Mouse (Mus musculus) kidney, embryonic 14.5 days (tissue): ENCODE measurements at regions not wholly inside any gene's neighbourhood (a gene's known extent, or its start where the extent isn't known, plus 50 kb on each side); places are given as distances from the start of the nearest gene placed in this dataset.
A peak's percentile ranks its signal among the peaks of the same experiment; 100 is the strongest.

Source experiments
- ATAC-seq: fragments of 200-750 bp; cut with Nextera tagmentation; 2 replicates; pipeline ENCODE4 v1.8.0; 2017; ENCODE audit warnings: moderate number of reproducible peaks, mild to moderate bottlenecking, moderate TSS enrichment, moderate library complexity; ENCODE audit not compliant: low FRiP score, low TSS enrichment
- H3K27ac ChIP-seq: fragments of 300-500 bp; sonication (generic); 2 replicates; pipeline ENCODE4 v1.5.1; 2014; ENCODE audit warnings: low read depth, mild to moderate bottlenecking, low read length, moderate library complexity, mixed read lengths
- H3K27me3 ChIP-seq: fragments of 300-500 bp; sonication (generic); 2 replicates; pipeline ENCODE4 v1.6.1; 2014; ENCODE audit warnings: mild to moderate bottlenecking, low read length; ENCODE audit not compliant: control insufficient read depth, insufficient read depth
- H3K36me3 ChIP-seq: fragments of 300-500 bp; sonication (generic); 2 replicates; pipeline ENCODE4 v1.6.1; 2014; ENCODE audit warnings: low read length, mixed read lengths; ENCODE audit not compliant: control insufficient read depth, insufficient read depth
- H3K4me1 ChIP-seq: fragments of 300-500 bp; sonication (generic); 2 replicates; pipeline ENCODE4 v1.6.1; 2014; ENCODE audit warnings: low read length, mixed read lengths; ENCODE audit not compliant: control insufficient read depth, insufficient read depth
- H3K4me2 ChIP-seq: fragments of 300-500 bp; sonication (generic); replicated peaks from 2 replicates; pipeline ENCODE4 v1.6.1; 2014; ENCODE audit warnings: low read depth, mild to moderate bottlenecking, low read length
- H3K4me3 ChIP-seq: fragments of 300-500 bp; sonication (generic); 2 replicates; pipeline ENCODE4 v1.5.1; 2014; ENCODE audit warnings: mild to moderate bottlenecking, low read length
- H3K9ac ChIP-seq: fragments of 300-500 bp; sonication (generic); 2 replicates; pipeline ENCODE4 v1.6.1; 2014; ENCODE audit warnings: low read depth, mild to moderate bottlenecking, low read length, moderate library complexity
- H3K9me3 ChIP-seq: fragments of 300-500 bp; sonication (generic); 2 replicates; pipeline ENCODE4 v1.6.1; 2016; ENCODE audit warnings: low read length; ENCODE audit not compliant: control insufficient read depth
- WGBS: fragments of 180-500 bp; shearing (Covaris S2); extraction: QIAGEN DNeasy Blood & Tissue Kit; methylation state at CpG from one replicate; pipeline ENCODE4 v1.1.7; 2014; 5-methylcytosine and 5-hydroxymethylcytosine counted together

DNA sequence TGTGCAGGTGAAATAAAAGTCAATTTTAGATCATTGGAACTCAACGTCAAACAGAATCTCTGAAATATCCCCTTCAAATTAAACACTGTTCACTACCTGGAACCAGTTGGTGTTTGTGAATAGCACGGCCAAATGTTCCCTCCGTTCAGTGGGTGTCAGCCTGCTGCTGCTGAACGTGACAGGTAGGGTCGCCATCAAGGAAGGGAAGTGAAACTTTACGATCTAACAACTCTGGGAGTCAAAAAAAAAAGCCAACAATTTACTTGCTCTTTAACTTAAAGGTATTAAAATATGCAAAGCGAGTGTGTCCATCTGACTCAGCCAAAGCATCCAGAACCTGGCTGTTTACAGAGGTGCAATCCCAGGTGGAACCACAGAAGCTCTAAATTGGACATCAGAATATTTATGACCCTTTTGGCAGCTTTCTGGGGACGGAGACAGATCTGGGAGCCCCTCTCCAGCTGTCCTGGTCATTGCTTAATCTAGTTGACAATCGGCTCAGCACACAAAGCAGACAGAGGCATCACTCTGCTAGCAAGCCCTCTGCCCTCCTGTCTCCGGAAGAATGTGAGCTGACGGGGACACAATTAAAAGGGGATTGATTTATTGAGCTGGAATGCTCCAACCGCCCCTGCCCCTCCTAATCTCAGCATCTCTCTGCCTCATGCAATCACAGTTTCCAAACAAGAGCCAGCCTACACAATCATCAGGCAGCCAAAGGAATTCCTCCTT, 191.9 kb downstream of the 1500009L16Rik start:
- no peaks in the 10 kb centered on the region for H3K9me3 ChIP-seq
- 4% methylated on average over 12 of the region's 12 CpGs for WGBS
- no peaks in the 10 kb centered on the region for H3K27me3 ChIP-seq
- peaks cover 20% of the 10 kb centered on the region for H3K4me1 ChIP-seq
- peak overlapping the region; percentile 31 for H3K27ac ChIP-seq
- H3K4me2 ChIP-seq, result peak overlapping the region; percentile 10; the same call in 1 of the 2 replicates
- H3K4me3 ChIP-seq, result no peak overlapping the region
- peak; percentile 87 for ATAC-seq
- H3K9ac ChIP-seq, result no peak overlapping the region
- H3K36me3 ChIP-seq, result no peaks in the 10 kb centered on the region

DNA sequence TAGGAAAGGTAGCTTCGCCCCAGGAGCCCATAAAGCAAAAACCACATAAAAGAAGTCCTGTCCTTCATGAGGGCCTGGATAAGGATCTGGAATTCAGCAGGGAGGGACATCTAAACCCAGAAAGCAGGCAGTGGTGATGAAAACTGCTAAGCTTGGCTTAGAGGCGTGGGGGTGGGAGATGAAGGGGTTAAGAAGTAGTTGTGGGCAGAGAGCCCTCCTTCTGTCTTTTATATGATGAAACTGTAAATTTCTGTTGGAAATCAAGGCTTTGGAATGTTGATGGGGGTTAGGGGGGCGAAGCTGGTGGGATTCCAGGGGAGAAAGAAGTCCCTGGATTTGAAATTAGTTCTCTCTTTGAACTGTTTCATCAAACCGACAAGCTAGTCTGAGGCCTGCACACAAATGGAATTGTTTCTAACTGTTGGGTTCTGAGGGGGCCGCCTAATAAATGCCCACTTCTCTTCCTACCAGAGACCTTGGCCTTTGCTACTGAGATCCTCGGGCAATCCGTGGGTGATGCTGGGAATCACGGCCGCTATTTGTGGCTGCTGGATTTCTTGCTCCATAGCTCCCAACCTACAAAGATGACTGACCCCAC, 192.6 kb downstream of the 1500009L16Rik start:
- H3K27me3 ChIP-seq, result no peaks in the 10 kb centered on the region
- no peaks in the 10 kb centered on the region for H3K9me3 ChIP-seq
- no peak overlapping the region for H3K9ac ChIP-seq
- H3K4me1 ChIP-seq, result peaks cover 20% of the 10 kb centered on the region
- no peak overlapping the region for H3K4me3 ChIP-seq
- no peak overlapping the region for H3K4me2 ChIP-seq
- H3K27ac ChIP-seq, result peak overlapping the region; percentile 31
- 13% methylated on average over 9 of the region's 9 CpGs for WGBS
- peak; percentile 53; the same call in 1 of the 2 replicates for ATAC-seq
- no peaks in the 10 kb centered on the region for H3K36me3 ChIP-seq

- WGBS, result 45% methylated on average over 4 of the region's 4 CpGs
- no peak overlapping the region for H3K4me3 ChIP-seq
- H3K4me1 ChIP-seq, result no peaks in the 10 kb centered on the region
- no peaks in the 10 kb centered on the region for H3K9me3 ChIP-seq
- no peak overlapping the region for H3K9ac ChIP-seq
- no peaks in the 10 kb centered on the region for H3K36me3 ChIP-seq
- H3K27ac ChIP-seq, result no peak overlapping the region
- no peak overlapping the region for H3K4me2 ChIP-seq
- no peak for ATAC-seq
- H3K27me3 ChIP-seq, result no peaks in the 10 kb centered on the region
Observed at GRCm38 (mm10) chr10:83926990-83927389, 204.3 kb downstream of the 1500009L16Rik start.

- H3K9me3 ChIP-seq, result no peaks in the 10 kb centered on the region
- WGBS, result 90% methylated on average over 2 of the region's 2 CpGs
- no peak overlapping the region for H3K4me2 ChIP-seq
- ATAC-seq, result no peak
- H3K9ac ChIP-seq, result no peak overlapping the region
- H3K27me3 ChIP-seq, result no peaks in the 10 kb centered on the region
- H3K4me3 ChIP-seq, result no peak overlapping the region
- no peak overlapping the region; the same call in 1 of the 2 replicates for H3K27ac ChIP-seq
- H3K4me1 ChIP-seq, result no peaks in the 10 kb centered on the region
- H3K36me3 ChIP-seq, result no peaks in the 10 kb centered on the region
Observed at GRCm38 (mm10) chr10:83927554-83927953, 204.9 kb downstream of the 1500009L16Rik start.

DNA sequence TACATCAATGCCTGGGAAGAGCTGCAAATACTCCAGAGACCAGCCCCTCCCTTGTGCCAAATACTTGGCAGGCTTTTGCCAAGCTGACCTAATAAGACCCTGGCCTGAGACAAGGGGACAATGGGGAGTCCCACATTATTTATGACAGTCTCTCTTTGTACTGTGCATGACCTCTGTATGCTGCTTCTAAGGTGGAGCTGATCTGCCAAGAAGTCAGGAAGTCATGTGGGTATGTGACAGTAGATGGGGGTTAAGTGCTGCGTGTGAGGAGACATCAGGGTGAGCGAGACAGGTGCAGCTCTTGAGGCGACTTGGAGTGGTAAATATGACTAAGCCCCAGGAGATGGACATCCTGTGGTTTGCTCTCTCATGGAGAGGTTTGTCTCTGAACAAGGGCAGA, 209.1 kb downstream of the 1500009L16Rik start:
- 76% methylated on average over 3 of the region's 3 CpGs for WGBS
- Histone ChIP-seq H3K4me2 (no peak overlapping the region), H3K9ac (no peak overlapping the region), H3K4me1 (no peaks in the 10 kb centered on the region), H3K27me3 (no peaks in the 10 kb centered on the region), H3K9me3 (no peaks in the 10 kb centered on the region), H3K4me3 (no peak overlapping the region), H3K36me3 (no peaks in the 10 kb centered on the region), H3K27ac (no peak overlapping the region)
- ATAC-seq, result no peak

GRCm38 (mm10) chr10:83933201-83933600, 210.5 kb downstream of the 1500009L16Rik start:
- Histone ChIP-seq H3K4me1 (no peaks in the 10 kb centered on the region), H3K4me3 (no peak overlapping the region)
- 76% methylated on average over 7 of the region's 7 CpGs for WGBS

GRCm38 (mm10) chr10:83934498-83934897, 211.8 kb downstream of the 1500009L16Rik start:
- no peaks in the 10 kb centered on the region for H3K36me3 ChIP-seq
- H3K4me2 ChIP-seq, result no peak overlapping the region
- no peaks in the 10 kb centered on the region for H3K4me1 ChIP-seq
- no peak overlapping the region for H3K27ac ChIP-seq
- H3K4me3 ChIP-seq, result no peak overlapping the region
- no peaks in the 10 kb centered on the region for H3K27me3 ChIP-seq
- H3K9ac ChIP-seq, result no peak overlapping the region
- WGBS, result 42% methylated on average over 3 of the region's 3 CpGs
- ATAC-seq, result peak; percentile 72
- H3K9me3 ChIP-seq, result no peaks in the 10 kb centered on the region

More at GRCm38 (mm10) chr10:83933201-83933600, 210.5 kb downstream of the 1500009L16Rik start:
- no peak overlapping the region for H3K9ac ChIP-seq
- no peak for ATAC-seq
- H3K27me3 ChIP-seq, result no peaks in the 10 kb centered on the region
- H3K9me3 ChIP-seq, result no peaks in the 10 kb centered on the region
- H3K4me2 ChIP-seq, result no peak overlapping the region
- H3K27ac ChIP-seq, result no peak overlapping the region
- no peaks in the 10 kb centered on the region for H3K36me3 ChIP-seq

DNA sequence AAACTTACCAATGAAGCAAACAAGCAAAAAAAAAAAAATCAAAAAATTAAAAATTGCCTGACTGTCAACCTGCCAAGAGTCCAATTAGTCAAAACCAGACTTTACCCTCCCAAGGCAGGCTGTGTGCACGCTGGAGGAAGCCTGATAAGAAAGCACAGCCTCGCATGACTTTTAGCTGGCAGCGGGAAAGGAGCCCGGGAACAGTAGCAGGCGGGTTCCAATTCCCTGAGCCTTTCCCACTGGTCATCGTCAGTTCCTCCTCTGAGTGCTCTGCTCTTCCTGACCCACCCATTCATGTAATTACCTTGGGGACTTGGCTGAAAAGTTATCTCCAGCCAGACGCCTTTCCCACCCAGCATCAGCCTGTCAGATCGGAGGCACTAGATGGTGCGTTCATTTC, 214.5 kb downstream of the 1500009L16Rik start:
- Histone ChIP-seq H3K27me3 (no peaks in the 10 kb centered on the region), H3K9ac (no peak overlapping the region), H3K4me2 (no peak overlapping the region), H3K9me3 (no peaks in the 10 kb centered on the region), H3K4me3 (no peak overlapping the region), H3K27ac (no peak overlapping the region), H3K36me3 (no peaks in the 10 kb centered on the region), H3K4me1 (no peaks in the 10 kb centered on the region)
- ATAC-seq, result no peak
- 51% methylated on average over 9 of the region's 9 CpGs for WGBS

- WGBS, result 63% methylated on average over 3 of the region's 3 CpGs
Observed at GRCm38 (mm10) chr10:83942101-83942500, 219.4 kb downstream of the 1500009L16Rik start.

More at GRCm38 (mm10) chr10:83942101-83942500, 219.4 kb downstream of the 1500009L16Rik start:
- H3K9me3 ChIP-seq, result no peaks in the 10 kb centered on the region
- no peaks in the 10 kb centered on the region for H3K36me3 ChIP-seq
- no peak overlapping the region for H3K9ac ChIP-seq
- H3K4me2 ChIP-seq, result no peak overlapping the region
- ATAC-seq, result no peak
- H3K27me3 ChIP-seq, result no peaks in the 10 kb centered on the region
- H3K4me3 ChIP-seq, result no peak overlapping the region
- H3K4me1 ChIP-seq, result no peaks in the 10 kb centered on the region
- no peak overlapping the region for H3K27ac ChIP-seq
